Mouse (Mus musculus): Measurements from ENCODE around the gene Nsa2. TPM values are rescaled to one million over a fixed set of nuclear protein-coding genes. Genes with fewer than 3 reads are reported as not detected.

The Nsa2 gene
- total and polyA plus RNA-seq, 3 experiments: 130 to 245 (median 200) TPM

GRCm38 (mm10) chr13:97184168-97184567 lies 46.4 kb upstream of the Nsa2 start:
- no peak overlapping the region for H3K9ac ChIP-seq (ENCODE audit: control insufficient read depth, low read depth, low read length, poor library complexity, severe bottlenecking)
- no peak for DNase-seq (ENCODE audit: low read depth, low spot score)
- H3K4me1 ChIP-seq (ENCODE audit: control insufficient read depth in 1 of 2, insufficient read depth in 2 of 2, low read length in 2 of 2): peaks cover 0 to 13% of the 10 kb centered on the region in 2 experiments; a peak in 2 of 4 replicates
- H3K36me3 ChIP-seq (ENCODE audit: control insufficient read depth in 1 of 2, insufficient read depth in 2 of 2, low read length in 2 of 2): peaks cover 2 to 12% of the 10 kb centered on the region in 2 experiments; a peak in 3 of 4 replicates
- H3K79me2 ChIP-seq (ENCODE audit: control insufficient read depth, insufficient read depth, low read length, poor library complexity): no peaks in the 10 kb centered on the region
- TF ChIP-seq MYB (IDR thresholded peaks at IDR 0.05; ENCODE audit: low read depth, low read length): no peak
- no peak for TF ChIP-seq MAFK (IDR thresholded peaks at IDR 0.05; ENCODE audit: borderline replicate concordance, low read depth, low read length)
- no peak for TF ChIP-seq ETS1 (IDR thresholded peaks at IDR 0.05; ENCODE audit: low read depth, low read length)
- H3K27me3 ChIP-seq (ENCODE audit: control insufficient read depth in 1 of 2, insufficient read depth in 2 of 2, low read length in 2 of 2): no peaks in the 10 kb centered on the region
- no peaks in the 10 kb centered on the region for H3K9me3 ChIP-seq (replicated peaks; ENCODE audit: insufficient read depth, low read length)
- no peak overlapping the region for H3K27ac ChIP-seq (ENCODE audit: control insufficient read depth, low read depth, low read length)
- no peak overlapping the region for H3K4me3 ChIP-seq (ENCODE audit: control insufficient read depth in 1 of 2, insufficient read depth in 1 of 2, low read depth in 2 of 2, low read length in 2 of 2)

GRCm38 (mm10) chr13:97182821-97183220 lies 45.1 kb upstream of the Nsa2 start:
- DNase-seq (ENCODE audit: low read depth, low spot score): no peak
- H3K36me3 ChIP-seq (ENCODE audit: control insufficient read depth in 1 of 2, insufficient read depth in 2 of 2, low read length in 2 of 2): peaks cover 3 to 6% of the 10 kb centered on the region in 2 experiments; a peak in 2 of 4 replicates
- H3K27me3 ChIP-seq (ENCODE audit: control insufficient read depth in 1 of 2, insufficient read depth in 2 of 2, low read length in 2 of 2): no peaks in the 10 kb centered on the region

GRCm38 (mm10) chr13:97180113-97180828 lies 42.5 kb upstream of the Nsa2 start:
- H3K9me3 ChIP-seq (replicated peaks; ENCODE audit: insufficient read depth, low read length): no peaks in the 10 kb centered on the region
- H3K79me2 ChIP-seq (ENCODE audit: control insufficient read depth, insufficient read depth, low read length, poor library complexity): no peaks in the 10 kb centered on the region
- no peak overlapping the region for H3K4me3 ChIP-seq (ENCODE audit: control insufficient read depth in 1 of 2, insufficient read depth in 1 of 2, low read depth in 2 of 2, low read length in 2 of 2)
- peaks cover 0 to 3% of the 10 kb centered on the region in 2 experiments; a peak in 2 of 4 replicates for H3K36me3 ChIP-seq (ENCODE audit: control insufficient read depth in 1 of 2, insufficient read depth in 2 of 2, low read length in 2 of 2)
- DNase-seq (ENCODE audit: low read depth, low spot score): no peak
- H3K4me1 ChIP-seq (ENCODE audit: control insufficient read depth in 1 of 2, insufficient read depth in 2 of 2, low read length in 2 of 2): no peaks in the 10 kb centered on the region
- H3K27me3 ChIP-seq (ENCODE audit: control insufficient read depth in 1 of 2, insufficient read depth in 2 of 2, low read length in 2 of 2): no peaks in the 10 kb centered on the region
- H3K27ac ChIP-seq (ENCODE audit: control insufficient read depth, low read depth, low read length): no peak overlapping the region
- no peak overlapping the region for H3K9ac ChIP-seq (ENCODE audit: control insufficient read depth, low read depth, low read length, poor library complexity, severe bottlenecking)
- TF ChIP-seq POLR2AphosphoS2 (IDR thresholded peaks at IDR 0.05; ENCODE audit: low read length): no peak
- no peak for TF ChIP-seq GATA1 (IDR thresholded peaks at IDR 0.05; ENCODE audit: low read depth, low read length)
- no peak for TF ChIP-seq KAT2A (conservative IDR thresholded peaks at IDR 0.05; ENCODE audit: low read depth, low read length)
- TF ChIP-seq MEF2A (IDR thresholded peaks at IDR 0.05; ENCODE audit: extremely low read depth, insufficient replicate concordance, low read depth, low read length, poor library complexity, severe bottlenecking): no peak
- no peak for TF ChIP-seq RCOR1 (IDR thresholded peaks at IDR 0.05; ENCODE audit: low read depth, low read length)
- TF ChIP-seq MAX (IDR thresholded peaks at IDR 0.05; ENCODE audit: low read length): no peak
- TF ChIP-seq JUND (IDR thresholded peaks at IDR 0.05; ENCODE audit: low read depth, low read length): no peak
- TF ChIP-seq CHD2 (IDR thresholded peaks at IDR 0.05; ENCODE audit: low read length): no peak
- TF ChIP-seq UBTF (IDR thresholded peaks at IDR 0.05; ENCODE audit: borderline replicate concordance, insufficient read depth, low read depth, low read length): no peak
- no peak for TF ChIP-seq MAZ (IDR thresholded peaks at IDR 0.05; ENCODE audit: low read depth, low read length)
- TF ChIP-seq NRF1 (IDR thresholded peaks at IDR 0.05; ENCODE audit: insufficient read depth, low read depth, low read length, poor library complexity, severe bottlenecking): no peak
- no peak for TF ChIP-seq SMC3 (IDR thresholded peaks at IDR 0.05; ENCODE audit: low read depth, low read length)
- TF ChIP-seq USF2 (IDR thresholded peaks at IDR 0.05; ENCODE audit: borderline replicate concordance in 1 of 2, insufficient read depth in 1 of 2, low read depth in 1 of 2, low read length in 2 of 2): no peak
- TF ChIP-seq MYC (IDR thresholded peaks at IDR 0.05; ENCODE audit: low read depth, low read length): no peak

More at GRCm38 (mm10) chr13:97182821-97183220, 45.1 kb upstream of the Nsa2 start:
- Histone ChIP-seq H3K9me3 (replicated peaks; ENCODE audit: insufficient read depth, low read length) (no peaks in the 10 kb centered on the region), H3K4me3 (ENCODE audit: control insufficient read depth in 1 of 2, insufficient read depth in 1 of 2, low read depth in 2 of 2, low read length in 2 of 2) (no peak overlapping the region), H3K4me1 (ENCODE audit: control insufficient read depth in 1 of 2, insufficient read depth in 2 of 2, low read length in 2 of 2) (peaks cover 0 to 7% of the 10 kb centered on the region in 2 experiments; a peak in 2 of 4 replicates), H3K79me2 (ENCODE audit: control insufficient read depth, insufficient read depth, low read length, poor library complexity) (no peaks in the 10 kb centered on the region), H3K27ac (ENCODE audit: control insufficient read depth, low read depth, low read length) (no peak overlapping the region), H3K9ac (ENCODE audit: control insufficient read depth, low read depth, low read length, poor library complexity, severe bottlenecking) (no peak overlapping the region)
- TF ChIP-seq ZNF384 (IDR thresholded peaks at IDR 0.05; ENCODE audit: low read depth, low read length): no peak
- TF ChIP-seq MXI1 (IDR thresholded peaks at IDR 0.05; ENCODE audit: low read depth, low read length): no peak
- TF ChIP-seq BHLHE40 (IDR thresholded peaks at IDR 0.05; ENCODE audit: borderline replicate concordance, low read depth, low read length): no peak
- no peak for TF ChIP-seq HCFC1 (IDR thresholded peaks at IDR 0.05; ENCODE audit: low read depth, low read length)
- TF ChIP-seq KAT2A (conservative IDR thresholded peaks at IDR 0.05; ENCODE audit: low read depth, low read length): no peak
- TF ChIP-seq MYB (IDR thresholded peaks at IDR 0.05; ENCODE audit: low read depth, low read length): no peak
- no peak for TF ChIP-seq CHD1 (IDR thresholded peaks at IDR 0.05; ENCODE audit: low read depth, low read length)
- TF ChIP-seq EP300 (IDR thresholded peaks at IDR 0.05; ENCODE audit: low read depth in 1 of 2, low read length in 2 of 2): no peak
- no peak for TF ChIP-seq MEF2A (IDR thresholded peaks at IDR 0.05; ENCODE audit: extremely low read depth, insufficient replicate concordance, low read depth, low read length, poor library complexity, severe bottlenecking)
- TF ChIP-seq JUND (IDR thresholded peaks at IDR 0.05; ENCODE audit: low read depth, low read length): no peak
- TF ChIP-seq MAZ (IDR thresholded peaks at IDR 0.05; ENCODE audit: low read depth, low read length): no peak
- no peak for TF ChIP-seq ZC3H11A (IDR thresholded peaks at IDR 0.05; ENCODE audit: low read depth, low read length)
- no peak for TF ChIP-seq SMC3 (IDR thresholded peaks at IDR 0.05; ENCODE audit: low read depth, low read length)
- TF ChIP-seq RAD21 (IDR thresholded peaks at IDR 0.05; ENCODE audit: low read depth, low read length): no peak
- TF ChIP-seq E2F4 (IDR thresholded peaks at IDR 0.05; ENCODE audit: borderline replicate concordance, low read depth, low read length): no peak
- no peak for TF ChIP-seq RCOR1 (IDR thresholded peaks at IDR 0.05; ENCODE audit: low read depth, low read length)
- TF ChIP-seq CTCF (IDR thresholded peaks at IDR 0.05 in 2 of 3, conservative IDR thresholded peaks at IDR 0.05 in 1 of 3; ENCODE audit: control insufficient read depth in 1 of 3, insufficient read depth in 1 of 3, low read depth in 2 of 3, low read length in 3 of 3, poor library complexity in 1 of 3, severe bottlenecking in 1 of 3): no peak
- TF ChIP-seq UBTF (IDR thresholded peaks at IDR 0.05; ENCODE audit: borderline replicate concordance, insufficient read depth, low read depth, low read length): no peak
- no peak for TF ChIP-seq MAX (IDR thresholded peaks at IDR 0.05; ENCODE audit: low read length)

Data from MEL (cell line).